Mouse (Mus musculus) kidney, postnatal 10 days (tissue): ENCODE measurements at regions not wholly inside any gene's neighbourhood (a gene's known extent, or its start where the extent isn't known, plus 50 kb on each side); places are given as distances from the start of the nearest gene placed in this dataset.

Experiments used
- DNase-seq: peaks from one replicate; pipeline ENCODE4 v3.0.0; 2021; ENCODE audit warnings: mixed read lengths

DNA sequence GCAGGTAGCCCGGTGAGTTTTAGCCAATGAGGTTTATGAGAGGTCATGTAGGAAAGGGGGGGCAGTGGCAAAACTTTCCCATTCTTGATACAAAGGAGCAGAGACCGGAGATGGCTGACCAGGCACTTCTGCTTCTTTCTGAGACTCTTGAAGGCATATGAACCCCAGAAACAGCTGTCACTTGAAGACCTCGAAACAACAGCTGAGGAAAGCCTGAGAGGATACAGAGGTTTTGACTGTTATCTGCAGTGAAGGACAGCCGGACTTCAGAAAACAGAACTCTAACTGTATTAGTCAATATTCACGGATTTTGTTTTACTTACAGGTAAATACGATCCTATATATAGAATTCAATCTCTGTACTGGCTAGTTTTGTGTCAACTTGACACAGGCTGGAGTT is 50.0 kb upstream of the Tiparp start:
- DNase-seq, result no peak

GRCm38 (mm10) chr3:65477111-65477510 is 51.1 kb upstream of the Tiparp start:
- DNase-seq, result no peak

DNA sequence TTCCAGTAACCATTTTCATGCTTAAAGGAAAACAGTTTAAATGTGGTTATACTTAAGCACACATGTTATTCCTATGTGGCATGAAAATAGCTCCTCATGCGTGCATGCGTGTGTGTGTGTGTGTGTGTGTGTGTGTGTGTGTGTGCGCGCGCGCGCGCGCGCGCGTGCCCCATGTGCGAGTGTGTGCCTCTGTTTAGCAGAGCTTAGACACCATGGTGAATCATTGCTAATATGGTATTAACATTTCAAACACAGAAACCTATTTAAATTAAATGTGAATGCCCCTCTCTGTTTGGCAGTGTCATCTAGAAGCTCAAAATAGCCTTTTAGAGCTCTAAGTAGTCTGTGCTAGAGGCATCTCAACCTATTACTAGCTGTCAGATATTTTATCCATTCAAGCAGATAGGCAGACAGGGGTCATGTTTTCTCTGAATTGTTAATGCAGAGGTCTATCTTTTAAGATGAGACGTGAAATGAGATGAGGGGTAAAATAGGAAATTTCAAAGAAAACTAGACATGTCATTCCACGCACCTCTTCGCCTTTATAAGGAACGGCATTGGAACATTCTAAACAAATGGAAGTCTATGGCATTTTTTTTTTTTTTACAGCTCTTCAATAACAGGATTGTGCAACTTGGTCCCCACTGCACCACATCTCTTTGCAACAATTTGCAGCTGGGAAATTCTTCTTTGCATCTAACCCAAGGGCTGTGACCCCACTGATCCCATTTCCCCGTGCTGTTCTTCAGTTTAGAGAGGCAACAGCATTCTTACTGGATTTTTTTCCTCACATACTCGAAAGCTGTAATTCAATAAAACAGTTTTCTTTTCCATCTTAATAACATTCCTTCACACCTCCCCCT is 51.9 kb upstream of the Tiparp start:
- DNase-seq, result no peak

DNA sequence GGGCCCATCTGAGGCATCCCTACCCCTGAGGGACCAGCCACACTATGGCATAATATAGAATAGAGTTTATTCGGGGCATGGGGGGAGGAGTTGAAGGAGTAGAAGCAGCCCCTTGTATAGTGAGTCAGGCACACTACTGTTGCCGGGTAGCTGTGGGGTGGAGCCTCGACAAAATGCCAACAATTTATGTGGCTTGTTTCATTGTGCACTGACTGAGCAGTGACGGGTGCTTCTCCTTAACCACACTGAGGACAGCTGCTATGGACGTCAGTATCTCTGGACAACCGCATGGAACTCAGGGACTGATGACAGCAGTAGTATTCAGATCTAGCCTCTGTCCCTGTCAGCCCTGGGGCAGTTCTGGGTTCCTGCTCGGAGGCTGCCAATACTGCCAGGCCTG is 53.6 kb upstream of the Tiparp start:
- DNase-seq, result no peak

- no peak for DNase-seq
Observed at GRCm38 (mm10) chr3:65471796-65472195, 56.4 kb upstream of the Tiparp start.

DNA sequence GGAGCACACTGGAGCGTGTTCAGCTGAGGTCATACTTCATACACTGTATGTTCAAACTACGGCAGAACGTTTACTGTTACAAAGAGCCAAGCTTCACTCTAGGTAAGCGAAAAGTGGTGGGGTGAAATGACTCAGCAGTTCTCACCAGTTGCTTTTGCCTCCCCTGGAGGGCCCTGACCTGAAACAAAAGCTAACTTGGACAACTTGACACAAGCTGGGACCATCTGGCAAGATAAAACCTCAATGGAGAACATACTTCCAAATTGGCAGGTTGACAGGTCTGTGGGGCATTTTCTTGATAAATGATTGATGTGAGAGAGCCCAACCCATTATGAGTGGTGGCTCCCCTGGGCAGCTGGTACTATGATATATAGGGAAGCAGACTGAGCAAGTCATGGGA is 59.0 kb upstream of the Tiparp start:
- no peak for DNase-seq

GRCm38 (mm10) chr3:65464769-65465168 is 63.4 kb upstream of the Tiparp start:
- no peak for DNase-seq

DNA sequence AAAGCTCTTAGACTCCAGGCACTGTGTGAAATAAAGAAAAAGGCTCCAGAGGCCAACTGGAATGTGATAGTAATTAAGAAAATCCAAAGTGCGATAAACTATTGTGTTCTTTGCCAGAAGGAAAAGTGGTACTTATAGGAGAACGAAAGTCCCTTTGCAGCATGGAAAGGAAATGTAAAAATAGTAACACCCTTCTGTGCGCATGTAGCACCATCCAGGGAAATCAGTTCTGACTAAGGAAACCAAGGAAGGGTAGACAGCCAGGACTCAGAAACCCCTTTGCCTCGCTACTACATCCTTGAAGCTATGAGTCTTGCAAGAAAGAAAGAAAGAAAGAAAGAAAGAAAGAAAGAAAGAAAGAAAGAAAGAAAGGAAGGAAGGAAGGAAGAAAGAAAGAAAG is 67.3 kb upstream of the Tiparp start:
- DNase-seq, result no peak

GRCm38 (mm10) chr3:65459702-65460101 is 67.3 kb upstream of the Ssr3 start:
- no peak for DNase-seq

DNA sequence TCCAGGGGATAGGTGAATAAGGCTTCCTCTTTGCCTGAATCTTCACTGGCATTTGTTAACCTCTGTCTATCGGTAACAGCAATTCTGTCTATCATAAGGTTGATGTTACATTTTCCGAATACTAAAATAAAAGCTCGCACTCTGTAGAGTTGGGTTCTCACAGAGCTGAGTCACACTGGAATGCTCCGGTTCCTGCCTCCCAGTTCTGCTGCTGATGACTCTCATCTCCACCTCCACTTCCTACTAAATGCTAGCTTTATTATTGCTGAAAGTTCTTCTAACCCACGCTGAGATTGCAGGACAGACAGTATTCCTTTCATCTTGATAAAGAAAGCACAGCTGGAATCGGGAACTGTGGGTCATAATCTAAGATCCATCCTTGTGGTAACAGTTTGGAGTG is 65.5 kb upstream of the Ssr3 start:
- DNase-seq, result no peak

DNA sequence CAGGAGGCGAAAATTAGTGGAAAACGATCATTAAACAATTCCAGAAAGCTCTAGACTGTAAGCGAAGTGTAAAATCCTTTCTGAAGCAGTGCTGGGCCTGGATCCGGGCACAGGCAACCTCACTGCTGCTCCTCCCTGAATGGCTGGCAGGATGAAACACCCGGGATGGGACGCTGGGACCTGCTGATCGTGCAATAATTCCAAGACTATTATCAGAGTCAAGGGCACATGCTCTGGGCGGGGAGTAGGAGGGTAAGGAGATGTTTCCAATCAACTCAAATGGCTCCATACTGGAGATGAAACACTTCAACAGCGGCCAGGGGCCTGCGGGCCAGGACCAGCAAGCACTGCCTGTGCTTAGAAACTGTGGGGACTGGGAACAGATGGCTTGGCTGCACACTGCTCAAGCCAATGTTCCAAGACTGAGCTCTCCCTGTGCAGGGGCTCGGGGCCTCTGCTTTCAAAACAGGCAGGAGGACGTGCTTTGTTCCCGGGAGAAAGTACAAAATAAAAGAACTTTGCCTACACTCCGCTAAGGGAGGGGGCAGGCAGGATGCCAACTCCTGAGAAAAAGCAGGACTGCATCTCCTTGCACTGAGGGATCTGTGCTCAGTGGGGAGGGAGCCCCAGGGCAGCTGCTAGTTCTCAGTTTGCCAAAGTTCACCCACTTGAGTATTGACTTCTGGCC is 63.3 kb upstream of the Ssr3 start:
- DNase-seq, result peak; percentile 81

GRCm38 (mm10) chr3:65454301-65454700 is 61.9 kb upstream of the Ssr3 start:
- DNase-seq, result no peak

- no peak for DNase-seq
Observed at GRCm38 (mm10) chr3:65449176-65449575, 56.8 kb upstream of the Ssr3 start.

- DNase-seq, result no peak
Observed at GRCm38 (mm10) chr3:65443701-65444100, 51.3 kb upstream of the Ssr3 start.

- DNase-seq, result peak; percentile 7
Observed at GRCm38 (mm10) chr3:65442946-65443345, 50.5 kb upstream of the Ssr3 start.

DNA sequence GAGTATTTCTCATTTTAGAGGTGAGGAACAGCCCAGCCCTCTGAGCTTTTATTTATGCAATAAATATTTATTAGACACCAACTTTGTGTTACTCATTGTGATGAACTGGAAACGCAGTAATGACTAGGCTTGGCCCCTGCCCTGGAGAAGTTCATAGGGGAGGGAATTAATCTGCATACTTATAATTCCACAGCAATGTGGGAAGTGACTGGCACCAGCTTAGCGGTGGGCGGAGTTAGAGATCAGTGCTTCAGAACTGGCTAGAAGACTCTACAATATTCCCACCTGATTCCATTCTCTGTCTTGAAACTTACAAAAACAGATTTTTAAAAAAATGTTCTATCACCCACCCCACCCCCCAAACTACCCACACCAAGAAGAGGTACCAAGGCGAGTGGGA is 49.8 kb upstream of the Ssr3 start:
- DNase-seq, result peak; percentile 53
